Mouse (Mus musculus) limb, embryonic 15.5 days (tissue): ENCODE results near the gene Hoxa6. TPM values are rescaled to one million over a fixed set of nuclear protein-coding genes. Genes with fewer than 3 reads are reported as not detected.

Source experiments
- ATAC-seq: fragments of 200-750 bp; cut with Nextera tagmentation; 2 replicates; pipeline ENCODE4 v1.8.0; 2017; ENCODE audit warnings: low read depth, moderate TSS enrichment; ENCODE audit not compliant: insufficient number of reproducible peaks, low FRiP score, low TSS enrichment
- H3K27ac ChIP-seq: fragments of 300-500 bp; sonication (generic); 2 replicates; pipeline ENCODE4 v1.5.1; 2015; ENCODE audit warnings: moderate library complexity, mild to moderate bottlenecking, inconsistent platforms
- H3K27me3 ChIP-seq: fragments of 300-500 bp; sonication (generic); 2 replicates; pipeline ENCODE4 v1.6.1; 2015; ENCODE audit warnings: inconsistent platforms
- H3K36me3 ChIP-seq: fragments of 300-500 bp; sonication (generic); 2 replicates; pipeline ENCODE4 v1.6.1; 2015; ENCODE audit warnings: inconsistent platforms
- H3K4me1 ChIP-seq: fragments of 300-500 bp; sonication (generic); 2 replicates; pipeline ENCODE4 v1.6.1; 2015; ENCODE audit warnings: inconsistent platforms
- H3K4me2 ChIP-seq: fragments of 300-500 bp; sonication (generic); 2 replicates; pipeline ENCODE4 v1.6.1; 2015; ENCODE audit warnings: mild to moderate bottlenecking, inconsistent platforms
- H3K4me3 ChIP-seq: fragments of 300-500 bp; sonication (generic); 2 replicates; pipeline ENCODE4 v1.5.1; 2015; ENCODE audit warnings: mild to moderate bottlenecking, inconsistent platforms
- H3K9ac ChIP-seq: fragments of 300-500 bp; sonication (generic); 2 replicates; pipeline ENCODE4 v1.6.1; 2015; ENCODE audit warnings: inconsistent platforms
- H3K9me3 ChIP-seq: fragments of 300-500 bp; sonication (generic); 2 replicates; pipeline ENCODE4 v1.6.1; 2016; ENCODE audit warnings: inconsistent platforms
- WGBS: fragments of 180-500 bp; shearing (Covaris S2); methylation state at CpG from one replicate; pipeline ENCODE4 v1.1.7; 2015; 5-methylcytosine and 5-hydroxymethylcytosine counted together
- polyA plus RNA-seq: library from polyadenylated mRNA; unstranded; fragments of >200 nt; fragmentation: Nextera tagmentation; extraction: Ambion mirVana; gene quantifications from 2 replicates; pipeline ENCODE4 v1.2.1, GENCODE M21; 2015

The Hoxa6 gene
- polyA plus RNA-seq, 1 experiment from 2014 or later: 1.1 TPM

DNA sequence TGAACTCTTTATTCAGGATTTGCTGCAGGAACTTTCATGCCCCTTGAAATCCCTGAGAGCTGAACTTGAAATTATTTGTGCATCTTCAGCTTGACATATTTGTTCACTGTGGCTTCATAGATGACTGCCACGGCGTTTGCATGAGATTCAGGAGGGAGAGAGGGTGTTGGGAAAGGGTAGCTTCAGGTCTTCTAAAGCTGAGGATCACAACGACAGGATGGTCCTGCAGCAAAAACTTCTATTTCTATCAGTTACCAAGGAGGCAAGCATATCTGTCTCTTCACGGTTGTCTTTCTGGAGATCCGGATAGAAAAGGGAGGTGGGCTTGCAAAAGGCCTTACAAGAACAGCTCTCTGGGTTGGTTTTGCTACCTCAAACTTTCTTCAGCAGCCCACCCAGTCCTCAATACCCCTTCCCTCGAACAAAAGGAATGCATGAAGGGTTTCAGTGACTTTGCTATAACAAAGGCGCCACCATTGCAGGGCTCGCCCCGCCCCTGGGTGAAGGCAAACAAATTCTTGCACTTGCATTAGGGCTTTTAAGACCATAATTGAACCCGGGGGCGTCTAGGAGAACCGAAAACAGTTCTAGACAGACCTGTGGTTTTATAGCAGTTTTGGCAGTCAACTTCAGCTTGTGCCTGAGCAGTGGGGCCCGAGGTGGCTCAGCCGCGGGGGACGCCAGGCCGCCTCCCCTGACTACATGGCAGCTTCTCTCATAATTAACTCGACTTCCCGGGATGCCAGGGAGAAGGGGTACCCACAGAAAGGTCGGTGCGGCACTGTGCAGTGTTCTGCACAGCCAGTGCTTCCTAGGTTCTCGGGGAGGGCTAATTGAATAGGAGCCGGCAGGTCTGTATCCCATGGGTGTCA lies 39.5 kb upstream of the Hoxa6 start:
- H3K9me3 ChIP-seq: no peaks in the 10 kb centered on the region
- WGBS: 7% methylated on average over 23 of the region's 23 CpGs
- peaks cover 13% of the 10 kb centered on the region; the same call in 1 of the 2 replicates for H3K27me3 ChIP-seq
- H3K4me3 ChIP-seq: peak overlapping the region; percentile 64
- H3K9ac ChIP-seq: peak overlapping the region; percentile 47
- H3K27ac ChIP-seq: peak overlapping the region; percentile 91
- ATAC-seq: no peak
- H3K36me3 ChIP-seq: no peaks in the 10 kb centered on the region
- H3K4me2 ChIP-seq: peak overlapping the region; percentile 60
- H3K4me1 ChIP-seq: peaks cover 24% of the 10 kb centered on the region

DNA sequence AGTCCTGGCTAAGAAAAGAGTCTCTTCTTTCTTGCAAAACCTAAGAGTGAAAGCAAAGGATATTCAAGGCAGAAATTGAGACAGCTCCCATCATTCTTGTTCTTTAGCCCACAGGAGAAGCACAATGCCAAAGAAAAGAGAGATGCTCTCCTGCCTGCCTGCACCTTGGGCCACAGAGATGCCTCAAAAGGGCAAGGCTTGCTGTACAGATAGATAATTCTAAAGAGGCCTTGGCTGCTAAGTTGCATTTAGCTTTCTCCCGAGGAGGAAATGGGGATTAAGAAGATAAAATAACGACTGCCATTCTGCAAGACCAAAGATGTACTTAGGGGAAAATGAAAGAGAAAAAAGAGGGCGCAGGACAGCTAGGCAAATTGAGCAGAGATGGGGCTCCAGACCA lies 38.4 kb upstream of the Hoxa6 start:
- no peaks in the 10 kb centered on the region for H3K9me3 ChIP-seq
- H3K9ac ChIP-seq: peak overlapping the region; percentile 89
- WGBS: 9% methylated on average over 3 of the region's 3 CpGs
- H3K4me2 ChIP-seq: peak overlapping the region; percentile 60
- H3K27me3 ChIP-seq: 0 out of 2 replicates have a peak, but pooled peaks cover 15% of the 10 kb centered on the region
- ATAC-seq: no peak
- H3K4me3 ChIP-seq: peak overlapping the region; percentile 64
- H3K36me3 ChIP-seq: no peaks in the 10 kb centered on the region
- H3K4me1 ChIP-seq: peaks cover 32% of the 10 kb centered on the region
- H3K27ac ChIP-seq: peak overlapping the region; percentile 96

DNA sequence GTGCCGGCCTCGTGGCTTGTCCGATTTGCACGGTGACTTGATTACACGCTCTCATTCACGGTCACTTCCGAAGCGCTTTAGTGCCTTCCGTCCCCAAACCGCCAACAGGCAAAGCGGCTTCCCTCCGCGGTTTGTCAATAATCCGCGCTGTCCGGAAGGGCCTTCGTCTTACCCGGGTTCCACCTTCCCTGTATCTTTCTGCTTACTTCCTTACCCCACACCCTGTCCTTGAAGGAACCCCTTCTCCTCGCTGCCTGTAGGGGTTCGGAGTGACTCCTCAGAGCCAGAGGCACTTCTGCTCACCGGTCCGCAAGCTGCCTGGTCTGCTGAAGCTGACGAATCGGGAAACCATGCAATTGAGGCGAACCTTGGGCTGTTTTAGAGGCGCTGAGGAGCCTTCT lies 37.9 kb upstream of the Hoxa6 start:
- H3K4me3 ChIP-seq: peak overlapping the region; percentile 64
- H3K4me2 ChIP-seq: peak overlapping the region; percentile 60
- no peaks in the 10 kb centered on the region for H3K36me3 ChIP-seq
- H3K9ac ChIP-seq: peak overlapping the region; percentile 89
- H3K27ac ChIP-seq: peak overlapping the region; percentile 96
- H3K27me3 ChIP-seq: peaks cover 14% of the 10 kb centered on the region; the same call in 1 of the 2 replicates
- 2% methylated on average over 26 of the region's 26 CpGs for WGBS
- no peak for ATAC-seq
- H3K4me1 ChIP-seq: peaks cover 32% of the 10 kb centered on the region
- H3K9me3 ChIP-seq: no peaks in the 10 kb centered on the region

- Histone ChIP-seq H3K4me1 (peaks cover 35% of the 10 kb centered on the region), H3K36me3 (no peaks in the 10 kb centered on the region), H3K9ac (peak within 1 kb of the TSS; percentile 89), H3K27me3 (peaks cover 20% of the 10 kb centered on the region; the same call in 1 of the 2 replicates), H3K9me3 (no peaks in the 10 kb centered on the region), H3K27ac (peak within 1 kb of the TSS; percentile 96), H3K4me2 (peak within 1 kb of the TSS; percentile 60), H3K4me3 (peak within 1 kb of the TSS; percentile 64)
- ATAC-seq: peak; percentile 70
- under 1% methylated on average over 20 of the region's 20 CpGs for WGBS
Measured at GRCm38 (mm10) chr6:52245757-52246142, 37.2 kb upstream of the Hoxa6 start, which contains the start of gene Hoxa11. Gene Hoxa11, minus strand, starts transcription at chr6:52245810.

DNA sequence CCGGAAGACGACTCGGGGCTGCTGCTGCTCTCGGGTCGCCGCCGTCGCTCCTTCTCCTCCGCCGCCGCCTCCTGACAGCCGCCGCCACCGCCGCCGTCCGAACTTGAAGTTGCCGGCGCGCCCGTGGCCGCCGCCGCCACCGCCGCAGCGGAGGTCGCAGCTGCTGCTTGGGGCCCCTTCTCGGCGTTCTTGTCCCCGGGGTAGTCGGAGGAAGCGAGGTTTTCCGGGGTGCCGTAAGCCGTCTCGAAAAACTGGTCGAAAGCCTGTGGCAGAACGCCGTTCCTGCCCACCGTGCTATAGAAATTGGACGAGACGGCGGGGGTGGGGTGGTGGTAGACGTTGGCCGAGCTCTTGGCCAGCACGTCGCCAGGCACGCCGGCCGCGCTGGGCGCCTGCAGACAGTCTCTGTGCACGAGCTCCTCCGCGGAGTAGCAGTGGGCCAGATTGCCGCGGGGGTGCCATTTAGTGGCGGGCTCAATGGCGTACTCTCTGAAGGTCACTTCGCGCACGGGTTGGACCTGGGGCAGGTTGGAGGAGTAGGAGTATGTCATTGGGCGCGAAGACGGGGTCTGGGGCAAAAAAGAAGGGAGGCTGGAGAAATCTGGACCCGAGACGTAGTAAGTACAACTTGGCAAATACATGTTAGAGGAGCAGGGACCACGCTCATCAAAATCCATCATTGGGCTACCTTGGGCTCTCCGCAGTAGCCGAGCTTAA lies 36.7 kb upstream of the Hoxa6 start:
- Histone ChIP-seq H3K36me3 (no peaks in the 10 kb centered on the region), H3K4me3 (peak overlapping the region; percentile 64), H3K4me2 (peak overlapping the region; percentile 60), H3K27ac (peak overlapping the region; percentile 96), H3K4me1 (peaks cover 39% of the 10 kb centered on the region), H3K9me3 (no peaks in the 10 kb centered on the region), H3K27me3 (peaks cover 20% of the 10 kb centered on the region; the same call in 1 of the 2 replicates), H3K9ac (peak overlapping the region; percentile 89)
- peak; percentile 23 for ATAC-seq
- under 1% methylated on average over 64 of the region's 71 CpGs for WGBS

DNA sequence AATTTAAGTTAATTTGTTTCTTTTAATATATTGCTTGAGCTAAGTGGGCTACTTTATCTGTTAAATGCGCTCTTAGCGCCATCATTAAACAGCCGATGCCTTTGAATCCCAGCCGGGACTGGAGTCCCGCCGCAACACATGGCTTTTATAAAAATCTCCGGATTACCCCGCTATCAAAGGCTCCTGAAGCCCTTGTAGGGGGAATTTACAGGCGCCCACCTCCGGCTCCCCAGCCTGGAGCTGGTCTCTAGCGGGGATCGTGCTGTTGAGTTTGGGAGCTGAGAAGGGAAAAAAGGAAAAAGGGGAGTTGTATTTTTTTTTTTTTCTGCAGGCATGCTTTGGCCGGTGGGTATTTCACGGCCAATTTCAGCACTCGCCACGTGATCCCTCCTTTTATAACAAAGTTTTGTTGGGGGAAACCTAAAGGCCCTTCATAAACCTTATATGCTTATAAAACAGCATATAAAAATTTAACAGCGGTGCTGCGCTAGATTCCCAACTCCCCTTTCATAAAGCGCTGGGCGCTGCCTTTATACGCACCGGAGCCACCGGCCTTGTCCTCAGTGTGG lies 36.0 kb upstream of the Hoxa6 start:
- no peak for ATAC-seq
- Histone ChIP-seq H3K27me3 (peaks cover 23% of the 10 kb centered on the region; the same call in 1 of the 2 replicates), H3K4me2 (peak overlapping the region; percentile 60), H3K36me3 (no peaks in the 10 kb centered on the region), H3K4me1 (peaks cover 33% of the 10 kb centered on the region), H3K9me3 (no peaks in the 10 kb centered on the region), H3K4me3 (peak overlapping the region; percentile 64), H3K27ac (peak overlapping the region; percentile 96), H3K9ac (peak overlapping the region; percentile 89)
- WGBS: under 1% methylated on average over 23 of the region's 23 CpGs

- H3K4me3 ChIP-seq: peak overlapping the region; percentile 64
- peak overlapping the region; percentile 60 for H3K4me2 ChIP-seq
- H3K36me3 ChIP-seq: no peaks in the 10 kb centered on the region
- H3K27me3 ChIP-seq: peaks cover 23% of the 10 kb centered on the region; the same call in 1 of the 2 replicates
- peaks cover 32% of the 10 kb centered on the region for H3K4me1 ChIP-seq
- peak overlapping the region; percentile 89 for H3K9ac ChIP-seq
- no peaks in the 10 kb centered on the region for H3K9me3 ChIP-seq
- ATAC-seq: no peak
- WGBS: 6% methylated on average over 12 of the region's 12 CpGs
- H3K27ac ChIP-seq: peak overlapping the region; percentile 96
Measured at GRCm38 (mm10) chr6:52243681-52244121, 35.2 kb upstream of the Hoxa6 start.

- peak overlapping the region; percentile 60 for H3K4me2 ChIP-seq
- H3K9me3 ChIP-seq: no peaks in the 10 kb centered on the region
- H3K4me3 ChIP-seq: peak overlapping the region; percentile 64
- H3K27me3 ChIP-seq: peaks cover 17% of the 10 kb centered on the region; the same call in 1 of the 2 replicates
- no peaks in the 10 kb centered on the region for H3K36me3 ChIP-seq
- no peak overlapping the region for H3K9ac ChIP-seq
- WGBS: 23% methylated on average over 4 of the region's 4 CpGs
- H3K4me1 ChIP-seq: peaks cover 32% of the 10 kb centered on the region
- peak overlapping the region; percentile 96 for H3K27ac ChIP-seq
- no peak for ATAC-seq
Measured at GRCm38 (mm10) chr6:52242801-52243332, 34.3 kb upstream of the Hoxa6 start.

GRCm38 (mm10) chr6:52241001-52241621 lies 32.6 kb upstream of the Hoxa6 start:
- Histone ChIP-seq H3K4me3 (peak overlapping the region; percentile 59), H3K27me3 (peaks cover 17% of the 10 kb centered on the region; the same call in 1 of the 2 replicates)

GRCm38 (mm10) chr6:52240389-52241000 lies 32.0 kb upstream of the Hoxa6 start, which contains the start of gene Hoxa10:
Gene Hoxa10, minus strand, starts transcription at chr6:52240854.
- Histone ChIP-seq H3K36me3 (no peaks in the 10 kb centered on the region), H3K4me2 (peak within 1 kb of the TSS; percentile 50), H3K4me1 (peaks cover 51% of the 10 kb centered on the region), H3K27ac (peak within 1 kb of the TSS; percentile 97), H3K9me3 (no peaks in the 10 kb centered on the region), H3K9ac (peak within 1 kb of the TSS; percentile 85), H3K27me3 (peaks cover 17% of the 10 kb centered on the region; the same call in 1 of the 2 replicates), H3K4me3 (peak within 1 kb of the TSS; percentile 59)
- 3% methylated on average over 35 of the region's 35 CpGs for WGBS
- ATAC-seq: peak; percentile 77

More at GRCm38 (mm10) chr6:52241001-52241621, 32.6 kb upstream of the Hoxa6 start:
- no peaks in the 10 kb centered on the region for H3K36me3 ChIP-seq
- 23% methylated on average over 9 of the region's 9 CpGs for WGBS
- no peak for ATAC-seq
- peak overlapping the region; percentile 97 for H3K27ac ChIP-seq
- H3K4me1 ChIP-seq: peaks cover 45% of the 10 kb centered on the region
- no peaks in the 10 kb centered on the region for H3K9me3 ChIP-seq
- peak overlapping the region; percentile 50 for H3K4me2 ChIP-seq
- H3K9ac ChIP-seq: peak overlapping the region; percentile 85; the same call in 1 of the 2 replicates
